Mouse (Mus musculus): Measurements from ENCODE around the gene Tcp11.

DNA sequence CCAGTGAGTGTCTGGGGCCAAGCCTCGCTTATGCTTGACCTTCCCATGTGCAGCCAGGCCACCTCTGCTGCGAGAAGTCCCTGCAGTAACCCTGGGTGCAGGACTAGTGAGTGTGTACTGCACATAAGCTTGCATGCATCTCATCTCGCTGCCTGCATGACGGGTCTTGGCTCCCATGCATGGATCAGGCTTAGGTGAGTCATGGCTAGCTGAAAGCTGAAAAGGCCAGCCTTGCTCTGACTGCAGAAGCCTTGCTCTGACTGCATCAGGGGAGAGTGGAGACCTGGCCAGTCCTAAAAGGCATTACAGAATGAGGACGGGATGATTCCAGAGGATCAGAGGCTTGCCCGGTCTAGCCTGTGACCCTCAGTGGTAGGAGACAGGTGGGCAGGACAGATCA, 53.2 kb downstream of the Tcp11 start:
- TF ChIP-seq POLR2A (IDR thresholded peaks at IDR 0.05; ENCODE audit: insufficient read depth, low read depth, low read length), result no peak
- no peak for TF ChIP-seq CTCF (IDR thresholded peaks at IDR 0.05; ENCODE audit: insufficient read depth, low read depth, low read length)

All from olfactory bulb, adult 2 months (tissue).